Mouse (Mus musculus): ENCODE measurements around the gene Gm20662.

DNA sequence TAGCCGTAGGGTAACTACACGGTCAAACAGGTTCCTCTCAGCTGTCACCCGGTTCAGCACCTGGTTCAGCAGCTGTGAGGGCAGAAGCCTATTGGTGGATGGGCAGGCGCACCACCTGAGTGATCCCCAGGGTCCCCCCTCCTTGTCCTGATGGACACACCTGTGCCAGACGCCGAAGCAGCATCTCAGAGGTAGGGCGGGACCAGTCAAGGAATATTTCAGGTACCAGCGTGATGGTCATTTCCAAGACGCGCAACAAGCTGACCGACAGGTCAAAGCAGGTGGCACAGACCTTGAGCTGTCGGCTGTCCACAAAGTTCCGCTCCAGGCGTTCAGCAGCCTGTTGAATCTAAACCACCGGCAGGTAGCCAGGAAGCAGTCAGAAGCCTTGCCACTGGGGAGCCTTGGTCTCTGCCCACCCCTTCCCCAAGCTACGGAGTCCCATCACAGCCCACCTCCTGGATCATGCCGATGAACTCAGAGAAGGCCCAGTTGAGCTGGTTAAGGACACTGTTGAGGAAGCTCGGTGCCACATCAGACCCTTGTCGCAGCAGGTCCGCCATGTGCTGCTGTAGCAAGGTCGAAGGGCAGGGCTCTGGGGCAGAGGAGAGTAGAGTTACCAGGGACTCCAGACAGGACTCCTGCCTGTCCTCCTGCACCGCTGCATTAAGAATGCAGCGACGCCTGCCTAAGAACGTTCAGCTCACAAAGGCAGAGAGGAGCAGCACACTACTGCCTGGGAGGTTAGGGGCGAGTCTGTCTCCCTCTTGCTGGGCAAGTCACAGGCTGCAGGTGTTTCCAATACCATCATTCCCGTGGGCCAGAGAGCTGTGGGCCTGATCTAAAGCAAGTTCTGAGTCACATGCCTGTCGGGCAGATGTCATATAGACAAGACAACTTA lies 60.5 kb downstream of the Gm20662 start:
- TF ChIP-seq CTCF (IDR thresholded peaks at IDR 0.05; ENCODE audit: insufficient read depth, low read depth, low read length), result no peak
- TF ChIP-seq POLR2A (IDR thresholded peaks at IDR 0.05; ENCODE audit: insufficient read depth, low read depth, low read length), result no peak
